Mouse (Mus musculus): Measurements from ENCODE around the gene Wdr64.

- TF ChIP-seq CTCF (IDR thresholded peaks at IDR 0.05) (no peak), POLR2A (IDR thresholded peaks at IDR 0.05; ENCODE audit: insufficient read depth, low read depth, low read length) (no peak)
Measured at GRCm38 (mm10) chr1:175708013-175708412, 9.6 kb downstream of the Wdr64 start.

Data from heart, adult 2 months (tissue).